Mouse (Mus musculus) heart, embryonic 11.5 days (tissue): ENCODE results near the gene Cd47. TPM values are rescaled to one million over a fixed set of nuclear protein-coding genes. Genes with fewer than 3 reads are reported as not detected.

Experiments
- ATAC-seq: fragments of 200-750 bp; cut with Nextera tagmentation; replicated peaks from 2 replicates; pipeline ENCODE4 v1.8.0; 2017; ENCODE audit warnings: moderate library complexity; ENCODE audit not compliant: insufficient number of reproducible peaks, low FRiP score, low TSS enrichment
- H3K27ac ChIP-seq: fragments of 300-500 bp; sonication (generic); 2 replicates; pipeline ENCODE4 v1.5.1; 2014; ENCODE audit warnings: mild to moderate bottlenecking, low read depth, low read length
- H3K27me3 ChIP-seq: fragments of 300-500 bp; sonication (generic); 2 replicates; pipeline ENCODE4 v1.6.1; 2014; ENCODE audit warnings: mild to moderate bottlenecking, low read length, mixed read lengths; ENCODE audit not compliant: control insufficient read depth, insufficient read depth
- H3K36me3 ChIP-seq: fragments of 300-500 bp; sonication (generic); 2 replicates; pipeline ENCODE4 v1.6.1; 2014; ENCODE audit warnings: mild to moderate bottlenecking, low read length, moderate library complexity, mixed read lengths; ENCODE audit not compliant: control insufficient read depth, insufficient read depth
- H3K4me1 ChIP-seq: fragments of 300-500 bp; sonication (generic); 2 replicates; pipeline ENCODE4 v1.6.1; 2014; ENCODE audit warnings: low read length; ENCODE audit not compliant: control insufficient read depth, insufficient read depth
- H3K4me2 ChIP-seq: fragments of 300-500 bp; sonication (generic); 2 replicates; pipeline ENCODE4 v1.6.1; 2014; ENCODE audit warnings: mild to moderate bottlenecking, moderate library complexity
- H3K4me3 ChIP-seq: fragments of 300-500 bp; sonication (generic); 2 replicates; pipeline ENCODE4 v1.5.1; 2014; ENCODE audit warnings: low read depth, low read length
- H3K9ac ChIP-seq: fragments of 300-500 bp; sonication (generic); 2 replicates; pipeline ENCODE4 v1.6.1; 2014; ENCODE audit warnings: mild to moderate bottlenecking, low read depth, low read length, moderate library complexity
- H3K9me3 ChIP-seq: fragments of 300-500 bp; sonication (generic); replicated peaks from 2 replicates; pipeline ENCODE4 v1.6.1; 2016; ENCODE audit warnings: low read length; ENCODE audit not compliant: control insufficient read depth
- WGBS: fragments of 180-500 bp; shearing (Covaris S2); extraction: QIAGEN DNeasy Blood & Tissue Kit; methylation state at CpG from one replicate; pipeline ENCODE4 v1.1.7; 2014; ENCODE audit not compliant: insufficient replicate concordance; 5-methylcytosine and 5-hydroxymethylcytosine counted together
- polyA plus RNA-seq: library from polyadenylated mRNA; unstranded; fragments of >200 nt; fragmentation: Nextera tagmentation; extraction: Ambion mirVana; gene quantifications from 2 replicates; pipeline ENCODE4 v1.2.1, GENCODE M21; 2014

The Cd47 gene
- polyA plus RNA-seq, 1 experiment from 2014 or later = 58.5 TPM

DNA sequence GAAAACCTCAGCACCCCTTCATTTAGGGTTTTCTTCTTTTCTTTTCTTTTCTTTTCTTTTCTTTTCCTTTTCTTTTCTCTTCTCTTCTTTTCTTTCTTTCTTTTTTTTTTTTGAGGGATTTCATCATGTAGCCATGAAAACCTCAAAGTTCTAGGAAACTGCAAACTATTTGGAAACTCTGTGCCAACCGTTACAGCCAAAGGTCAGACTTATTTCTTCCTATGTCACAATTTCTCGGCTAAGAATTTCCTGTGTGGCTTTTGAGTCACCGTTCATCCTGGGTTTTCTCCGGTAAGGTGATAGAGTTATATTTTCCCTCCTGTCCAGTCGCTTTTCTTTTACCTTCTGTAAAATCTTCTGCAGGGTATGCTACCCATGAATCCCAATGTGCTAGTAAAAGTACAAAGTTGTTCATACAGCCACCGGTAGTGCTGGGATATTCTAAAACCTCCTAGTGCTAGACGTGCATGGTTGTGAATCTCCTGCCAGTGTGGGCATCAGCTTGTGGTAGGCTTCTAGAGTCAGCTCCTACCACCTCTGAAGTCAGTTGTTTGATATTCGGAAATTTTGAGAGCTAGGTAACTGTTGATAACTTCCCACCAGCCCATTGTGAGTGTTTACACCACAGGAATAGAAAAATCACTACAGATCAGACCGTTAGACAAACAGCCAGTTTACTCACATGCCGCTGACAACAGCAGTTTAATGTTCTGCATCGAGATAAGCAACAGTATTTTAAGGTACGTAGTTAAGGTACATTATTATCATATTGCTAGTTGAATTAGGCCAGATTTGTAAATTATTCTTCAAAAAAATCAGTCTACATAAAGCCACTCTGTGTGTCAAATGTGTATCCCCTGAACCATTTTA is 29.8 kb upstream of the Cd47 start:
- Histone ChIP-seq H3K4me2 (no peak overlapping the region), H3K4me1 (no peaks in the 10 kb centered on the region), H3K36me3 (no peaks in the 10 kb centered on the region), H3K27ac (no peak overlapping the region), H3K27me3 (no peaks in the 10 kb centered on the region), H3K9ac (no peak overlapping the region), H3K9me3 (no peaks in the 10 kb centered on the region), H3K4me3 (no peak overlapping the region)
- 83% methylated on average over 12 of the region's 12 CpGs for WGBS
- ATAC-seq = no peak

DNA sequence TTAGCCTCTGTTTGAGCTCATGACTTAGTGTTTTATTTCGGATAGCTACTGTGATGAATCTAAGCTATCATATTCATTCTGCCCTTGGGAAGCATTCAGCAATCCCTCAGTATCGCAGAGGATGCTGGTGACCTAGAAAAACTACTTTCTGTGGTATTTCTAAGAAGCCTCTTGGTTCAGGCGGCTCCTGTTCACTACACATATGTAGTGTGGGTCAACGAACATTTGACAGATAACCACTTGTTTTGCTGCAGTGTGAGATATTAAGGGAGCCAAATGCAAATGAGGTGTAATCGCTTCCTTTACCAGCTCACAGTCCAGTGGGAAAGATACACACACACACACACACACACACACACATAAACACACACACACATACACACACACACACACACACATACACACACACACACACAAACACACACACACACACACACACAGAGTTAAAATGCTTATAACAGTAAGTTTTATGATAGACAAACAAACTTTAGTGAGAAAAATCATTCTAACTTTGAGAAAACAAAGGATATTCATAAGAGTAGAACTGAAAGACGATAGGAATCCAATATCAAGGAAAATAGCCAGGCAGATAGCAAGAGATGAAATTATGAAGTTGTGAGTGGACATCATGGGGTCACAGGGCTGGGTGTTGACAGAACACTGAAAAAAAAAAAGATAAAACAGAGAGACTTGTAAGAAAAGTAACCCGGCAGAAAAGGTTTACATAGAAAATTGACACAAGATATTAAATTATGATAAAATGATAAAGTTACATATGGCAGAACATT is 28.5 kb upstream of the Cd47 start:
- no peak for ATAC-seq
- Histone ChIP-seq H3K36me3 (no peaks in the 10 kb centered on the region), H3K4me2 (no peak overlapping the region), H3K4me1 (no peaks in the 10 kb centered on the region), H3K4me3 (no peak overlapping the region), H3K27ac (no peak overlapping the region), H3K9me3 (no peaks in the 10 kb centered on the region), H3K9ac (no peak overlapping the region), H3K27me3 (no peaks in the 10 kb centered on the region)
- 74% methylated on average over 7 of the region's 7 CpGs for WGBS

DNA sequence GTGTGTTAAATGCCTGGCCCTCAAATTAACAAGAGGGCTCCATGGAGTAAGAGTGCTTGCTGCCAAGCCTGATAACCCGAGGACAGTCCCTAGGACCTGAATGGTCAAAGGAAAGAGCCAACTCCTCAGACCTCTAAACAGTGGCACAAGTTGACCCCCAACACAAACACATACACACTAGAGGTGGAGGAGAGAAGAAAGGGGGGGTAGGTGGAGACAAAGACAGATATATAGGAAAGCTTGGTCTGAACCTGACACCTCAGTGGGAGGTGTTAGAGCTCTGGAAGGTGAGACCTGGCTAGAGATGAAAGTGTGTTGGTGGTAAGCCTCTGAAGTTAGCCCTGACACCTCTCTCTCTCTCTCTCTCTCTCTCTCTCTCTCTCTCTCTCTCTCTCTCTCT is 27.8 kb upstream of the Cd47 start:
- Histone ChIP-seq H3K27ac (no peak overlapping the region), H3K4me3 (no peak overlapping the region), H3K9me3 (no peaks in the 10 kb centered on the region), H3K9ac (no peak overlapping the region), H3K4me1 (no peaks in the 10 kb centered on the region), H3K4me2 (no peak overlapping the region), H3K36me3 (no peaks in the 10 kb centered on the region), H3K27me3 (no peaks in the 10 kb centered on the region)
- 48% methylated on average over 1 of the region's 1 CpGs for WGBS
- ATAC-seq = no peak

DNA sequence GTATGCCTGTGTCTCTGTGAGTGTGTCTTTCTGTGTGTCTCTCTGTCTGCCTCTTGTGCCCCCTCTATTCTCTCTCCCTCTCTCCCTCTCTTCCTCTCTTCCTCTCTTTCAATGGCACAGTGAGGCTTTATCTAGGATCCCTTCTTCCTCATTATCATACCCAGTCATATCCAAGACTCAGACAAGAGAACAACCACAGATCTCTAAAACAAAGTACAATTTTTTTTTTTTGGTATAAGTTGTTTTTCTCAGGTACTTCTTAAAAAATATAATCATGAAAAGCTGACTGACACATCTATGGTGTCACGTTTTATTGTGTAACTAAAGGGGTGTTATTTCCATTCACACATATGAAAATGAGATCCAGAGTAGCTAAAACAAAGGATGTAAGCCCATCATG is 27.3 kb upstream of the Cd47 start:
- Histone ChIP-seq H3K4me3 (no peak overlapping the region), H3K27me3 (no peaks in the 10 kb centered on the region), H3K9me3 (no peaks in the 10 kb centered on the region), H3K27ac (no peak overlapping the region), H3K9ac (no peak overlapping the region), H3K4me2 (no peak overlapping the region), H3K4me1 (no peaks in the 10 kb centered on the region), H3K36me3 (no peaks in the 10 kb centered on the region)
- ATAC-seq = no peak
- WGBS = 88% methylated on average over 1 of the region's 1 CpGs

DNA sequence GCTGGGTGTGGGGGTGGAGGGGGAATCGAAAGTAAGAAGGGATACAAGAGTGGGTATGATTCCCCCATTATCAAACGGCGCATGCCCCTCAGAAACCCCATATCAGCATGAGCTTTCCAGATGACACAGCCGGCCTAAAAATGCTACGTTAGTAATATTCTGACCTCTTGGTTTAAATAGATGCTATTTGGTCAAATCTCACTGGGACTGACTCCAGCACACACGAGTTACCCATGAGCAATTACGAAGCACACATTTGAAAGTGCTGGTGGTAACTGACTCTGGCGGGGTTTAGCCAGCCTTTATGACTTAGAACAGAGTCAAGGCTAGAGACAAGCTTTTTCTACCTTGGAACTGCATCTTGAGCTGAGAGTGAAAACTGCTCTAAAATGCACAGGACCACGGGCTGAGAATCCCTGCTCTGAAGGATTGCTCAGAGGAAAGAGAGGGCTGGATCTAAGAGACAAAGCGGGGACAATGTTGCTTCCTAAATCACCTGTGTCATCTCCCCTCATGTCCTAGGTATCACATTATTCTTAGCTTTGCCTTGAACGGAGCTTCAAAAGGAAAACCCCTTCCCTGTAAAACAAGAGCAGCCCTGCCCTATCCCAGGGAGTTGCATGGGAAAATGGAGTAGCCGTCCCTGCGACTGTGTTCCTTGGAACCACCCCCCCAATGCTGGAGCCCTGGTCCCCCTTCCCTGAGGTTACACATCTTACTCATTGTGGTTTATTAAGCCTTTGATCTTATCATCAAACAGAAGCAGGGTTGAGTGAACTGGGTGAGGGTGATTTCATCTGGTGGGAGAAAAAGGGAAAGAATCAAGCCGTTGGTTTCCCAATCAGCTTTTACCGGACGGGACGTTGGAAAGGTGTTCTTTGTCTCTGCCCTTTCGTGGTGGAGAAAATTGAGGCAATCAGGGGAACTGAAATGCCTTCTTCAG is 26.0 kb upstream of the Cd47 start:
- Histone ChIP-seq H3K4me3 (no peak overlapping the region), H3K4me1 (no peaks in the 10 kb centered on the region), H3K4me2 (no peak overlapping the region), H3K36me3 (no peaks in the 10 kb centered on the region), H3K27me3 (no peaks in the 10 kb centered on the region), H3K9me3 (no peaks in the 10 kb centered on the region), H3K27ac (no peak overlapping the region), H3K9ac (no peak overlapping the region)
- WGBS = 79% methylated on average over 18 of the region's 18 CpGs
- ATAC-seq = no peak

DNA sequence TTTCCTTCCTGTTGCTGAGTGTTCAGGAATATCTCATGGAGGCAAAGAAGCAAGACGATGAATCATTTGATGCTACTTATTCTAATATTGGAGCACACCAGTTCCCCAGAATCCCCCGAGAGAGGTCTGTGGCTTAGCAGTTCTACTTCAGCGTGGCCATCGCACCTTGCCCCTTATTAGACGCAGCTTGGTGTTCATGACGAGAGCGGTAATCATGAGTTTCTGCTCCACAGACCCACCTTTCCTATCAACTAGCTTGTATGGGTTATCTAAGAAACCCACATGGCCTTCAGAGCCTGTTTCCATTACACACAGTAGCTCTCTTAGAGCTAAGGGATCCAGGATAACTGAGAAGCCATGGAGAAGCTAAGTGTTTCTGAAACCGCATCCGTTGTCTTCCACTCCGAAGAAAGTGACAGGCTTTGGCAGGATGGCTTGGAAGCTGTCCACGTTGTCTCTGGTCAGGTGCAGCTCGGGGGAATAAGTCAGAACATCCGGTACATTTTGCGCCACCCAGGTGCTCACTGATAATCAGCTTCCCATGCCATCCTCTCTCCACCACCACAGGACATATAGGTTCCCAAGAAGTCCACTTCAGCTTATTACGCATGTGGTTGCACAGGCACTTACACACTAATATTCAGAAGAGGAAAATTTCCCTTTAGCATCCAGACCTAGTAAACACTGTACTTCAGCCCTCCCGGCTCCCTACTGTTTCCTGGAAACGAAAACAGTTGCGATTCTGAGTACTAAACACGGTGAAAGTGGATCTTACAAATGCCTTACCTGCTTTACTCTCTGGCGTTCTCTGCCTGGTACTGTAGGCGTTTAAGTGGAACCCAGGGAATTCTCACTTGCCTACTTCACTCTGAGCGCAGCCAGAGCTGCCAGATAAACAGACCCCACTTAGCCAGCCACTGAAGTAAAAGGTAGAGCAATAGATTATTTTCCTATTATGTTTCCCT is 25.0 kb upstream of the Cd47 start:
- 74% methylated on average over 22 of the region's 22 CpGs for WGBS
- ATAC-seq = peak; percentile 52; the same call in 1 of the 2 replicates

DNA sequence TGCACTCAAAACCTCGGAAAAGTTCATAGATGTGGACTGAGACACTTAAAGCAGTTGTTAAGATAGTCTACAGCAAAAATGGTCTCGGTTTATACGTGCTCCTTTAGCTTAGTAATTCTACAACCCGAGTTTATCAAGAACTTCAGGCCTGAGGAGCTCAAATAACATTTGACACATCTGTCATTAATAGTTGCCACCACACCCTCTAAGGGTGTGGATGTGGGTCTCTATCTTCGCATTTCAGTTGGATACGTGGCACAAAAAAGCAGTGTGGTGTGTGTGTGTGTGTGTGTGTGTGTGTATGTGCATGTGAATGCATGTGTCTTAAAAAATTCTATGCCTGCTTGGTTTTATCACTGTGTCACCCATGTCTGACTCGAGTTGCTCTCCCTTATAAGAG is 23.4 kb upstream of the Cd47 start:
- Histone ChIP-seq H3K9ac (no peak overlapping the region), H3K4me1 (no peaks in the 10 kb centered on the region), H3K4me3 (no peak overlapping the region), H3K36me3 (no peaks in the 10 kb centered on the region), H3K4me2 (no peak overlapping the region), H3K27ac (no peak overlapping the region), H3K27me3 (no peaks in the 10 kb centered on the region), H3K9me3 (no peaks in the 10 kb centered on the region)
- no peak for ATAC-seq
- WGBS = 73% methylated on average over 7 of the region's 7 CpGs

More for the DNA sequence above, 25.0 kb upstream of the Cd47 start:
- H3K27me3 ChIP-seq = no peaks in the 10 kb centered on the region
- no peaks in the 10 kb centered on the region for H3K4me1 ChIP-seq
- H3K4me3 ChIP-seq = no peak overlapping the region
- no peak overlapping the region for H3K9ac ChIP-seq
- no peak overlapping the region for H3K27ac ChIP-seq
- 0 out of 2 replicates have a peak overlapping the region, but pooled peaks have one; percentile 12 for H3K4me2 ChIP-seq
- H3K9me3 ChIP-seq = no peaks in the 10 kb centered on the region
- H3K36me3 ChIP-seq = no peaks in the 10 kb centered on the region
